Mouse (Mus musculus): Measurements from ENCODE around the gene Bbs5.

GRCm38 (mm10) chr2:69713626-69714014 lies 66.6 kb downstream of the Bbs5 start:
- no peak for TF ChIP-seq POLR2A (IDR thresholded peaks at IDR 0.05; ENCODE audit: extremely low read depth, insufficient read depth, low read length)
- TF ChIP-seq CTCF (IDR thresholded peaks at IDR 0.05; ENCODE audit: low read depth, low read length): no peak

All from liver, adult 2 months (tissue).